Mouse (Mus musculus) kidney, embryonic 16.5 days (tissue): ENCODE measurements at regions not wholly inside any gene's neighbourhood (a gene's known extent, or its start where the extent isn't known, plus 50 kb on each side); places are given as distances from the start of the nearest gene placed in this dataset.
"Not testable (repeated sequence)": the region's sequence is repeated elsewhere in the genome, so short reads cannot be mapped to it uniquely, and the experiment has no call there.

Experiments
- ATAC-seq: fragments of 200-750 bp; cut with Nextera tagmentation; 2 replicates; pipeline ENCODE4 v1.8.0; 2017; ENCODE audit warnings: moderate TSS enrichment; ENCODE audit not compliant: low FRiP score, low TSS enrichment
- H3K27ac ChIP-seq: fragments of 300-500 bp; sonication (generic); 2 replicates; pipeline ENCODE4 v1.5.1; 2014; ENCODE audit warnings: low read length
- H3K27me3 ChIP-seq: fragments of 300-500 bp; sonication (generic); 2 replicates; pipeline ENCODE4 v1.6.1; 2014; ENCODE audit warnings: low read length, control low read depth, mixed read lengths; ENCODE audit not compliant: insufficient read depth
- H3K36me3 ChIP-seq: fragments of 300-500 bp; sonication (generic); 2 replicates; pipeline ENCODE4 v1.6.1; 2014; ENCODE audit warnings: low read length, control low read depth, mixed read lengths; ENCODE audit not compliant: insufficient read depth
- H3K4me1 ChIP-seq: fragments of 300-500 bp; sonication (generic); 2 replicates; pipeline ENCODE4 v1.6.1; 2014; ENCODE audit warnings: low read length, control low read depth, mixed read lengths; ENCODE audit not compliant: insufficient read depth
- H3K4me2 ChIP-seq: fragments of 300-500 bp; sonication (generic); replicated peaks from 2 replicates; pipeline ENCODE4 v1.6.1; 2014; ENCODE audit warnings: low read depth, low read length
- H3K4me3 ChIP-seq: fragments of 300-500 bp; sonication (generic); 2 replicates; pipeline ENCODE4 v1.5.1; 2014; ENCODE audit warnings: mild to moderate bottlenecking, low read length
- H3K9ac ChIP-seq: fragments of 300-500 bp; sonication (generic); replicated peaks from 2 replicates; pipeline ENCODE4 v1.6.1; 2014; ENCODE audit warnings: low read length
- H3K9me3 ChIP-seq: fragments of 300-500 bp; sonication (generic); 2 replicates; pipeline ENCODE4 v1.6.1; 2016; ENCODE audit warnings: low read length, control low read depth
- WGBS: fragments of 180-500 bp; shearing (Covaris S2); extraction: QIAGEN DNeasy Blood & Tissue Kit; methylation state at CpG from one replicate; pipeline ENCODE4 v1.1.7; 2014; 5-methylcytosine and 5-hydroxymethylcytosine counted together

GRCm38 (mm10) chr13:75295818-75296217 is 206.2 kb downstream of the Pcsk1 start:
- Histone ChIP-seq H3K9ac (no peak overlapping the region), H3K9me3 (peaks cover 5% of the 10 kb centered on the region; the same call in 1 of the 2 replicates), H3K4me3 (no peak overlapping the region), H3K36me3 (no peaks in the 10 kb centered on the region), H3K27me3 (no peaks in the 10 kb centered on the region), H3K4me2 (no peak overlapping the region), H3K27ac (no peak overlapping the region), H3K4me1 (no peaks in the 10 kb centered on the region)
- 98% methylated on average over 4 of the region's 4 CpGs for WGBS
- no peak for ATAC-seq

GRCm38 (mm10) chr13:75319780-75320179 is 230.2 kb downstream of the Pcsk1 start:
- ATAC-seq, result peak; percentile 75
- no peak overlapping the region for H3K4me3 ChIP-seq
- H3K4me1 ChIP-seq, result no peaks in the 10 kb centered on the region

GRCm38 (mm10) chr13:75320239-75320638 is 230.6 kb downstream of the Pcsk1 start:
- 0 out of 2 replicates have a peak overlapping the region, but pooled peaks have one; percentile 29 for H3K27ac ChIP-seq
- ATAC-seq, result peak; percentile 96
- no peaks in the 10 kb centered on the region for H3K9me3 ChIP-seq
- no peaks in the 10 kb centered on the region for H3K27me3 ChIP-seq
- 24% methylated on average over 1 of the region's 1 CpGs for WGBS
- H3K9ac ChIP-seq, result no peak overlapping the region
- H3K36me3 ChIP-seq, result no peaks in the 10 kb centered on the region
- H3K4me1 ChIP-seq, result no peaks in the 10 kb centered on the region
- no peak overlapping the region for H3K4me2 ChIP-seq
- no peak overlapping the region for H3K4me3 ChIP-seq

More at GRCm38 (mm10) chr13:75319780-75320179, 230.2 kb downstream of the Pcsk1 start:
- H3K27me3 ChIP-seq, result no peaks in the 10 kb centered on the region
- H3K27ac ChIP-seq, result no peak overlapping the region
- H3K9me3 ChIP-seq, result no peaks in the 10 kb centered on the region
- H3K4me2 ChIP-seq, result no peak overlapping the region
- H3K9ac ChIP-seq, result no peak overlapping the region
- no peaks in the 10 kb centered on the region for H3K36me3 ChIP-seq

GRCm38 (mm10) chr13:75337054-75337453 is 247.4 kb downstream of the Pcsk1 start:
- Histone ChIP-seq H3K9ac (no peak overlapping the region), H3K27ac (no peak overlapping the region), H3K36me3 (no peaks in the 10 kb centered on the region), H3K27me3 (no peaks in the 10 kb centered on the region), H3K9me3 (no peaks in the 10 kb centered on the region), H3K4me2 (no peak overlapping the region), H3K4me3 (no peak overlapping the region), H3K4me1 (no peaks in the 10 kb centered on the region)
- 84% methylated on average over 5 of the region's 5 CpGs for WGBS
- no peak for ATAC-seq

GRCm38 (mm10) chr13:75343422-75343821 is 253.8 kb downstream of the Pcsk1 start:
- Histone ChIP-seq H3K27me3 (no peaks in the 10 kb centered on the region), H3K9me3 (no peaks in the 10 kb centered on the region), H3K9ac (no peak overlapping the region), H3K36me3 (no peaks in the 10 kb centered on the region), H3K4me3 (no peak overlapping the region), H3K27ac (no peak overlapping the region), H3K4me2 (no peak overlapping the region), H3K4me1 (no peaks in the 10 kb centered on the region)
- no peak for ATAC-seq
- 81% methylated on average over 7 of the region's 7 CpGs for WGBS

GRCm38 (mm10) chr13:75366723-75367426 is 277.2 kb downstream of the Pcsk1 start:
- Histone ChIP-seq H3K9ac (no peak overlapping the region), H3K36me3 (no peaks in the 10 kb centered on the region), H3K4me2 (no peak overlapping the region), H3K9me3 (no peaks in the 10 kb centered on the region), H3K4me3 (no peak overlapping the region), H3K27me3 (no peaks in the 10 kb centered on the region), H3K27ac (no peak overlapping the region), H3K4me1 (no peaks in the 10 kb centered on the region)
- ATAC-seq, result no peak
- 74% methylated on average over 3 of the region's 3 CpGs for WGBS

GRCm38 (mm10) chr13:75368249-75368800 is 278.7 kb downstream of the Pcsk1 start:
- no peak for ATAC-seq
- 69% methylated on average over 7 of the region's 7 CpGs for WGBS

GRCm38 (mm10) chr13:75377100-75377499 is 287.5 kb downstream of the Pcsk1 start:
- not testable (repeated sequence) for H3K4me1 ChIP-seq, H3K9ac ChIP-seq, H3K27ac ChIP-seq, H3K27me3 ChIP-seq, H3K36me3 ChIP-seq, H3K9me3 ChIP-seq, ATAC-seq, H3K4me3 ChIP-seq, H3K4me2 ChIP-seq
- WGBS, result 84% methylated on average over 3 of the region's 3 CpGs

More at GRCm38 (mm10) chr13:75368249-75368800, 278.7 kb downstream of the Pcsk1 start:
- Histone ChIP-seq H3K36me3 (no peaks in the 10 kb centered on the region), H3K4me2 (no peak overlapping the region), H3K27ac (no peak overlapping the region), H3K9me3 (no peaks in the 10 kb centered on the region), H3K9ac (no peak overlapping the region), H3K27me3 (no peaks in the 10 kb centered on the region), H3K4me3 (no peak overlapping the region), H3K4me1 (no peaks in the 10 kb centered on the region)

GRCm38 (mm10) chr13:75377717-75378116 is 288.1 kb downstream of the Pcsk1 start:
- no peak overlapping the region for H3K4me2 ChIP-seq
- H3K9ac ChIP-seq, result no peak overlapping the region
- no peaks in the 10 kb centered on the region for H3K4me1 ChIP-seq
- H3K9me3 ChIP-seq, result no peaks in the 10 kb centered on the region
- H3K36me3 ChIP-seq, result no peaks in the 10 kb centered on the region
- no peak overlapping the region for H3K27ac ChIP-seq
- no peaks in the 10 kb centered on the region for H3K27me3 ChIP-seq
- 89% methylated on average over 1 of the region's 1 CpGs for WGBS
- H3K4me3 ChIP-seq, result no peak overlapping the region
- ATAC-seq, result no peak

- no peak for ATAC-seq
- H3K9ac ChIP-seq, result no peak overlapping the region
- no peaks in the 10 kb centered on the region for H3K27me3 ChIP-seq
- no peak overlapping the region for H3K4me3 ChIP-seq
- 73% methylated on average over 4 of the region's 4 CpGs for WGBS
- H3K4me1 ChIP-seq, result no peaks in the 10 kb centered on the region
- H3K9me3 ChIP-seq, result no peaks in the 10 kb centered on the region
- no peaks in the 10 kb centered on the region for H3K36me3 ChIP-seq
- no peak overlapping the region for H3K4me2 ChIP-seq
- H3K27ac ChIP-seq, result no peak overlapping the region
These were observed 295.2 kb downstream of the Pcsk1 start for GRCm38 (mm10) chr13:75384631-75385340.
